Comparison of ENCODE assay signal across 13 mouse cellular contexts in the genomic region with DNA sequence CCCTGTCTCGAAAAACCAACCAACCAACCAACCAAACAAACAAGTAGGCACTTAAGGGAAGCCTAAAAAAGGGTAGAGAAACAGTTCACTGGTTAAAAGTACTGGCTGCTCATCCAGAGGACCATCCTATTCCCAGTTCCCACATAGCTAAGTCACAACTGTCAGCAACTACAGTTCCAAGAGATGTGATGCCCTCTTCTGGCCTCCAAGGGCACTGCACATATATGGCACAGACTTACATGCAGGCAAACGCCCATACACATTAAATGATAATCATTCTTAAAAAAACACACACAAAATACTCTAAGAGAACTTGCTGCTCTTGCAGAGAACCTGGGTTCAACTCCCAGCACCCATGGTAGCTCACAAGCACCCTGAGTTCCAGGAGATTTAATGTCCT. TPM values are rescaled to one million over a fixed set of nuclear protein-coding genes. Genes with fewer than 3 reads are reported as not detected.
A peak's percentile ranks its signal among the peaks of the same experiment; 100 is the strongest.
DNase-seq lines count a peak whose midpoint lies in the region; ATAC-seq lines count a peak whose summit lies in the region.
"Had no signal": no experiment of that assay in that cellular context is flagged by ENCODE, and none has a peak within 500 bp of the region (broad histone marks: within the 10 kb centered on the region; RNA-seq: fewer than 3 reads in every experiment).

No protein-coding gene starts in this region.

- H3K27ac ChIP-seq in liver, embryonic 12.5 days = no peak overlapping the region
- H3K27ac ChIP-seq: hindbrain, postnatal 0 days had no signal

- H3K4me3 ChIP-seq in liver, embryonic 12.5 days = no peak overlapping the region

- H3K4me2 ChIP-seq in liver, embryonic 12.5 days = no peak overlapping the region

- no peaks in the 10 kb centered on the region for H3K27me3 ChIP-seq in liver, embryonic 12.5 days (replicated peaks)

- ATAC-seq in liver, embryonic 12.5 days = no peak
- ATAC-seq: hindbrain, postnatal 0 days had no signal

- no peaks in the 10 kb centered on the region for H3K4me1 ChIP-seq in liver, embryonic 12.5 days

- WGBS in liver, embryonic 12.5 days (ENCODE audit: insufficient replicate concordance) = 70% methylated on average over 2 of the region's 2 CpGs

- H3K9me3 ChIP-seq in liver, embryonic 12.5 days (replicated peaks) = no peaks in the 10 kb centered on the region

- peaks cover 7% of the 10 kb centered on the region for H3K36me3 ChIP-seq in liver, embryonic 12.5 days

- H3K9ac ChIP-seq in liver, embryonic 12.5 days = no peak overlapping the region

- peak; percentile 3 for DNase-seq in adrenal gland, postnatal 25 days
- no peak for DNase-seq in adrenal gland, adult 18-20 months (ENCODE audit: low spot score in 2 of 2)
- DNase-seq in liver = peak; percentile 35
- peak; percentile 32 for DNase-seq in induced T-regulatory cell, adult 2 months (ENCODE audit: low read depth)
- DNase-seq in thymus, postnatal 25 days = peak; percentile 21
- DNase-seq in right cerebral cortex, postnatal 4 days = no peak
- DNase-seq in retina, embryonic 14.5 days (ENCODE audit: low spot score) = no peak
- DNase-seq: adrenal gland, adult 8-10 months; cerebellum, postnatal 25 days had no signal

RNA-seq across cellular contexts. Expression of gene Kctd4, which starts 20.4 kb away (rescaled TPM):
- not detected in 2 replicates for total RNA-seq in adrenal gland, postnatal 25 days (2021)
- total RNA-seq in adrenal gland, adult 18-20 months (2021) = not detected
- polyA plus RNA-seq in liver, embryonic 12.5 days (2016; fragmentation: Nextera tagmentation; extraction: Ambion mirVana) = 0.29 and 0.33 TPM in 2 replicates
- total RNA-seq: heart, adult 8-10 months had no signal
- polyA plus RNA-seq: C2C12 had no signal

Comparison
In these comparisons a context has a peak if more than half of its experiments do, and no peak if none do; other contexts are left out.
1. DNase-seq: peak in adrenal gland, postnatal 25 days (single experiment), liver (single experiment), induced T-regulatory cell, adult 2 months (single experiment) and thymus, postnatal 25 days (single experiment); none in adrenal gland, adult 18-20 months (0 of 2), right cerebral cortex, postnatal 4 days (single experiment) and retina, embryonic 14.5 days (single experiment).